Mouse (Mus musculus) E14TG2a.4 (cell line): ENCODE results near the gene Olfr1441.

Source experiments
- CTCF ChIP-seq: conservative IDR thresholded peaks from 2 replicates; pipeline ENCODE4 v1.5.1; 2014; ENCODE audit warnings: low read length
- NANOG ChIP-seq: IDR thresholded peaks from 2 replicates; pipeline ENCODE4 v1.6.1; 2014; ENCODE audit warnings: borderline replicate concordance, low read length, mixed read lengths

GRCm38 (mm10) chr19:12442560-12442959 lies 25.3 kb downstream of the Olfr1441 start:
- TF ChIP-seq CTCF (no peak), NANOG (no peak)
